Mouse (Mus musculus): Measurements from ENCODE around the gene H2al2b.
"Not testable (repeated sequence)": the region's sequence is repeated elsewhere in the genome, so short reads cannot be mapped to it uniquely, and the experiment has no call there.

The H2al2b gene

GRCm38 (mm10) chrY:2720574-2720973 lies at the start of gene H2al2b:
H2al2b (minus strand) TSS chrY:2720674.
- DNase-seq = not testable (repeated sequence)

Data from lung, postnatal 4 days (tissue).